Mouse (Mus musculus) heart, adult 11 months (tissue): ENCODE data around the gene Mier1.

ENCODE experiments used
- DNase-seq: peaks from one replicate; pipeline ENCODE4 v3.0.0; 2022

Gene Mier1

GRCm38 (mm10) chr4:103171256-103171655 lies 57.1 kb downstream of the Mier1 start:
- peak; percentile 28 for DNase-seq

DNA sequence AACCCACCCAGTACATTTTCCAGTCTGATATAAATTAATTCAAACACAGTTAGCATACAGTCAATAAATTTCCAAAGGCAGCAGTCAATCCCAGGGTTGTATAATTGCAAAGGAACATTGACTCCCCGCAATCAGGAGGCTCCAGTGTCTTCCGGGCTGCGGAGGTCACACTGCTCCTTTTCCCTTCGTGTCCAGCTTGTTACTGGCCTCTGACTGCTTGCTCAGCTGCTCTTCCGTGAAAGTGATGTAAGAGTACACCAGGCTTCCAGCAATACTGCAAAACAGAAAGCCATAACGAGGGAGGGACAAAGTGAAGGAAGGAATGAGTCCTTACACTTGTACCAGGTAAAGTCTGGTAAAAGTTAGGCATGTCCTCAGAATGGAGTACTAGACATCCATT lies 59.3 kb downstream of the Mier1 start:
- peak; percentile 86 for DNase-seq

DNA sequence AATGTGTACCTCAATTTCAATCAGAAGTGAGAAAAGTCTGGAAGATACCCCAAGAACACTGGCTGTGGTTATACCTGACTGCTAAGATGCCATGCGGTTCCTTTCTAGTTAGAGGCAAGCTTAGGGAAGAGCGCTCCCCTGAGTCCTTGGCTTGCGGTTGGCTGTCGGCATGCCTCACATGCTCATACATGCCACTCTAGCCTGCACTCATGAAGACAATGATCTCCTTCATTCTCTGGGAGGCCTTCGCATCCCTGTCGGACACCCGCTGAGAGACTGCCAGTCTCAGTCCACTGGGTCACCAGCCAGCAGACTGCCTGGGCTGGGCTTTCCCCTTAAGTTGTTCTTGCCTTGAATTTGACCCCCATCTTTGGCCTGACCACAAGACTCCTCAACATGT lies 59.8 kb downstream of the Mier1 start:
- DNase-seq, result peak; percentile 86

- DNase-seq, result peak; percentile 40
These were observed 63.5 kb downstream of the Mier1 start for GRCm38 (mm10) chr4:103177681-103178080.

- DNase-seq, result peak; percentile 89
These were observed 64.6 kb downstream of the Mier1 start for GRCm38 (mm10) chr4:103178635-103179318.

GRCm38 (mm10) chr4:103179581-103179980 lies 65.4 kb downstream of the Mier1 start:
- DNase-seq, result peak; percentile 82

- DNase-seq, result peak; percentile 30
These were observed 66.2 kb downstream of the Mier1 start for GRCm38 (mm10) chr4:103180300-103180888.

DNA sequence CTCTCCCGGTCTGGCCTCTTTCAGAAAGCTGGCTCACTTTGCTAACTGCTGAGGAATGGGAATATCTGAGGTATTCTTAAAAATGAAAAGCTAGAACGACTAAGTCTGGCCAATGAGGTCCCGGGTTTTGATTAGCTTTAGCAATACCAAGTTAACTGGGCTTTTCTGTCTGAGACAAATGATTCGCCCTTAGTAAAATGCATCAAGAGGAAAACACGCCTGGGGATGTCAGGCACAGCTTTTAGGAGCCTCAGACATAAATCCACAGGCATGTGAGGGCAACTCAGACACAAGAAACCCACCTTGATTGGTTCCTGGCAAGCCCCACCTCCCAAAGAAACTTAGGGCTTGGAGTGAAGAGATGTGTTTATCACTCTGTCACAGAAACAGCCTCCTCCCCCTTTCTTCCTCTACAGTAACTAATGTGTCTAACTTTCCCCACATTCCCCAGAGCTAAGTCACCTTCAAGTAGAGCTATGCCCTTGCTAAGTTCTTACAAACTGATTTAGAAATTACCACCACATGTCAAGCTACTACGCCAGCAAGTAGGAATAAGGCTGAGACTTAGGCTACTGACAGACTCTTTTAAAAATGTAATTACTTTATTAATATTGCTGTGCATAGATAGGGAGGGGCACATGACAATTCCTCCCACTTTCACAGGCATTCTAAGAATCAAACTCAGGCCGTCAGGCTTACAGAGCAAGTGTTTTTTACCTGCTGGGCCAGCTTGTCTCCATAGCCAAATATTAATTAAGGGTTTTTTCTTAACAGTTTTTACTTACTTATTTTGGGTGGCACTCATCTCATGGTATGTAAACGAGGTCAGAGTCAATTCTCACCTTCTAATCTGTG lies 74.8 kb downstream of the Mier1 start:
- DNase-seq, result peak; percentile 64

DNA sequence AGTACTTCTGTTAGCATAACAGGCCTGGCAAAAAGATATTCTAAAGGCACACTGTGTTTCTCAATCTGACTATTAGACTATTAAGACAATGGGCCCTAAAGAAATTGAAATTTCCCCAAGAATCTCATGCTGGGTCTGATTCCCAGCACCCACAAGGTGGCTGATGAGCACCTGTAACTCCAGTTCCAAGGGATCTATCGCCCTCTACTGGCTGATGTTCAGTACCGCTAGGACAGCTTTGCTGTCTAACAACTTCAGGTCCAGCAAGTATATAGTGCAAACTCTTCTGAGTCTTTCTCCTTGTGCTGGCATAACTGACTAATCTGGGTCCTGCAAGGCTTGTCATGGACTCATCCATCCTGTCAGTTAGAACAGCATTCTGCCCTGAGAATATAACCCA lies 78.2 kb downstream of the Mier1 start:
- DNase-seq, result peak; percentile 73

GRCm38 (mm10) chr4:103197401-103197800 lies 83.2 kb downstream of the Mier1 start:
- DNase-seq, result peak; percentile 61

GRCm38 (mm10) chr4:103199086-103199485 lies 84.9 kb downstream of the Mier1 start:
- DNase-seq, result peak; percentile 65

DNA sequence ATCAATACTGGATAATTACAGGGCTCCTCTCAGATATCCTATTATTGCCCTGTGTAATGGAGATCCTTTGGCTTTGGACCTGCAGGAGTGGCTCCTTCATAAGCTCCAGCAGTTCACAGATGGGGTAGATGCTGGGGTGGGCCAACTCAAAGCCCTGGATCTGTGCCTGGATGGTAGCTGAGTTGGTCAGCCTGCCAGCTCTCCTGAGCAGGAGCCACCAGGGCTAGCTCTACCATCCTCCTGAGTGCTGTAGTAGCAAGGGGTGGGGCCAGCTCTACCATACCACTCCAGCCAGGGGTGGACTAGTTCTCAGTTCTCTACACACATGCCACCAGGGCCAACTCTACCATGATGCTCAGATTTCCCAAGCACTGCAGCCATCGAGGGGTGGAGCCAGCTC lies 85.9 kb downstream of the Mier1 start:
- DNase-seq, result peak; percentile 79

- DNase-seq, result peak; percentile 15
These were observed 89.5 kb downstream of the Mier1 start for GRCm38 (mm10) chr4:103203646-103204045.

DNA sequence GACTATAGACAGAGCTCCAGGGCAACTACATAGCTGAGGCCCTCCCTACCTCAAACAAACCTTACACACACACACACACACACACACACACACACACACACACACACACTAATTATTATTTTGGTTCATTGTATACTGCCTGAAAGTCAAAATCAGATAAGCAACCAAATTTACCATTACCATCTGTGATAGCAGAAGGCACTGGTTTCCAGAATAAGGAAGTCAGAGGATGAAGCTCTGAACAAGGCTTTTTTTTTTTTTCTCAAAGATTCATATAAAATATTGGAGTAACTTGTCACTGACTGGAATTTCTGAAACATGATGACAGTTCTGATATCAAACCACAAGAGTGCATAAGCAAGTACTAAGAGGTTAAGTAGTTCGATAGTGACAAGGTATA lies 94.4 kb downstream of the Mier1 start:
- no peak for DNase-seq

- peak; percentile 74 for DNase-seq
These were observed 99.8 kb downstream of the Mier1 start for GRCm38 (mm10) chr4:103213859-103214497.

DNA sequence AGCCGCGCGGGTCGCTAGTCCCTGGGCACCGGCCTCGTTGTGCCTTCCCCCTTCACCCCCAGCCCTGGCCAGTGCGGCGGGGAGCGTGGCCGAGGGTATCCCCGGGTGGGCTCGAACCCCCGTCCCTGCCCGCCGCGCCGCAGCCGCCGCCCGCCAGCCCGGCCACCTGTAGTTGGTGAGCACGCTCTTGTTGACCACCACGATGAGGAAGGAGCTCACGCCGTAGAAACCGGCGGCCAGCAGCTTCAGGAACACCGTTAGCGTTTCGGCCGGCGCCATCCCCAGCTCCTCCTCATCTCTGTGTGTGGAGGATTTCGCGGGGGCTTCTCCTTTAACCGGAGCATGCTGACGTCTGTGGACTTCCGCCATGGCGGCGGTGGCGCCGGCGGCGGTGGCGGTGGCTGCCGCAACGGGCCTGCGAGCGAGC lies 100.3 kb downstream of the Mier1 start:
- DNase-seq, result peak; percentile 98
